Mouse (Mus musculus) adrenal gland, adult 2 months (tissue): ENCODE measurements at regions not wholly inside any gene's neighbourhood (a gene's known extent, or its start where the extent isn't known, plus 50 kb on each side); places are given as distances from the start of the nearest gene placed in this dataset.

Experiments used
- DNase-seq: peaks from one replicate; pipeline ENCODE4 v3.0.0; 2021

DNA sequence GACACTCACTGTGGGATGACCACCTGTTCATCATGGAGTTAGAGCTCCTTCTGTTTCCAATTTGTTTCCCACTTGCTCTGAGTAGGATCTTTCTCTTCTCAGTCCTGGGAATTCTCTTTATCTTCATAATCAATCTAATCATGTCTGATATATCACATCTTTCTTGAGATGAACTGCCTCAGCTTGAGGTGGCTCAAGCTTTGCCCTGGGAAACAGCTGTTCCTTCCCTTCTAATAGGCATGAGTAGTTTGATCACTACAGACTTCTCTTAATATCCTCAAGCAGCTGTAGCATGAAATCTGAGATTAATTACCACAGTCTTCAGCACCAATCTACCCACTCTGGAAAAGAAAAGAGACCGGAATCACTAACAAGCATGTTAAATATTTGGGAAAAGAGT is 270.8 kb upstream of the Tmem47 start:
- DNase-seq: no peak

DNA sequence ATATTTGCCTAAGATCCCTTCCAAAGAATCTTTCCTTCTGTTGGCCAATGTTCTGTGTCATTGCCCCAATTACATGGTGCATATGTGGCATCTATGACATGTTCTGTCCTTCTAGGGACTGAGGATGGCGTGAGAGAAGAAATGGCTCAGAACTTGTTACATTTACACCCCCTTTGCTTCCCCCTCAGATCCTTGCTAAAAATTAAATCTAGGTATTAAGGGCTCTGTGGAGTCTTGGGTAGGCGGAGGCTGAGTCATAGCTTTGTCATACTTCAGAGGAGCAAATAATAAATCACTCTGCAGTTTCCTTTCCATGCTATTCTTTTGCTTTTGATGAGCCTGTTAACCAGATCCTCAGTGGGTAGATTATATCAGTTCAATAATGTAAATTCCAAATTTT is 270.2 kb upstream of the Tmem47 start:
- DNase-seq: peak; percentile 5
